Mouse (Mus musculus) intestine, embryonic 14.5 days (tissue): ENCODE measurements around the gene Phf21a. TPM values are rescaled to one million over a fixed set of nuclear protein-coding genes. Genes with fewer than 3 reads are reported as not detected.

Experiments used
- ATAC-seq: fragments of 200-750 bp; cut with Nextera tagmentation; replicated peaks from 2 replicates; pipeline ENCODE4 v1.8.0; 2017; ENCODE audit warnings: low read depth, moderate number of reproducible peaks, moderate TSS enrichment, moderate library complexity; ENCODE audit not compliant: low FRiP score, low TSS enrichment
- DNase-seq: peaks from one replicate; pipeline ENCODE4 v3.0.0-alpha.2; 2018; ENCODE audit warnings: low spot score
- H3K27ac ChIP-seq: fragments of 300-500 bp; sonication (generic); 2 replicates; pipeline ENCODE4 v1.5.1; 2014; ENCODE audit warnings: low read depth, mild to moderate bottlenecking, control low read depth
- H3K27me3 ChIP-seq: fragments of 300-500 bp; sonication (generic); replicated peaks from 2 replicates; pipeline ENCODE4 v1.6.1; 2014; ENCODE audit warnings: low read length, control low read depth; ENCODE audit not compliant: control insufficient read depth, insufficient read depth
- H3K36me3 ChIP-seq: fragments of 300-500 bp; sonication (generic); 2 replicates; pipeline ENCODE4 v1.6.1; 2014; ENCODE audit warnings: low read length, control low read depth; ENCODE audit not compliant: control insufficient read depth, insufficient read depth
- H3K4me1 ChIP-seq: fragments of 300-500 bp; sonication (generic); replicated peaks from 2 replicates; pipeline ENCODE4 v1.6.1; 2014; ENCODE audit warnings: low read length, control low read depth, mixed read lengths; ENCODE audit not compliant: control insufficient read depth, insufficient read depth
- H3K4me2 ChIP-seq: fragments of 300-500 bp; sonication (generic); 2 replicates; pipeline ENCODE4 v1.6.1; 2014; ENCODE audit warnings: low read length
- H3K4me3 ChIP-seq: fragments of 300-500 bp; sonication (generic); 2 replicates; pipeline ENCODE4 v1.5.1; 2014; ENCODE audit warnings: low read depth, low read length, control low read depth, mixed read lengths
- H3K9ac ChIP-seq: fragments of 300-500 bp; sonication (generic); 2 replicates; pipeline ENCODE4 v1.6.1; 2014; ENCODE audit warnings: mild to moderate bottlenecking, low read length
- H3K9me3 ChIP-seq: fragments of 300-500 bp; sonication (generic); 2 replicates; pipeline ENCODE4 v1.6.1; 2016; ENCODE audit warnings: low read length, control low read depth; ENCODE audit not compliant: control insufficient read depth
- WGBS: fragments of 180-500 bp; shearing (Covaris S2); extraction: QIAGEN DNeasy Blood & Tissue Kit; methylation state at CpG from one replicate; pipeline ENCODE4 v1.1.7; 2014; 5-methylcytosine and 5-hydroxymethylcytosine counted together
- polyA plus RNA-seq: library from polyadenylated mRNA; unstranded; fragments of >200 nt; fragmentation: Nextera tagmentation; extraction: Ambion mirVana; gene quantifications from 2 replicates; pipeline ENCODE4 v1.2.1, GENCODE M21; 2014

Phf21a gene
- polyA plus RNA-seq, 1 experiment from 2014 or later, result 27.5 TPM

DNA sequence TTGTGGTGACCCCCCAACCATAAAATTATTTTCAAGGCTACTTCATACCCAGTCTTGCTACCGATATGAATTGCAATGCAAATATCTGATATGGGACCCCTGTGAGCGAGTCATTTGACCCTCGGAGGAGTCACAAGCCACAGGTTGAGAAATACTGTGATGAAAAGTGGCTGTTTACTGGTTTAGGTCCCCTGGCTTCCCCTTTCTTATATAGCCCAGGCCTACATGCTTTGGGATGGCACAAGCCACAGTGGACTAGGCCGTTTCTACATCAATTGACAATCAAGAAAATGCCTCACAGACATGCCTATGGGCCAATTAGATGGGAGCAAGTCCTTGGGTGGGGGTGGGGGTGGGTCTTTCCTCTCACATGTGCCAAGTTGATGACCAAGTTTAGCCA lies 80.3 kb downstream of the Phf21a start:
- no peaks in the 10 kb centered on the region for H3K36me3 ChIP-seq
- no peak overlapping the region for H3K4me3 ChIP-seq
- ATAC-seq (no peak), DNase-seq (peak; percentile 35)
- WGBS, result 83% methylated on average over 4 of the region's 4 CpGs
- H3K27me3 ChIP-seq, result no peaks in the 10 kb centered on the region
- no peaks in the 10 kb centered on the region for H3K9me3 ChIP-seq
- no peak overlapping the region for H3K27ac ChIP-seq
- H3K4me1 ChIP-seq, result no peaks in the 10 kb centered on the region
- H3K4me2 ChIP-seq, result no peak overlapping the region
- no peak overlapping the region for H3K9ac ChIP-seq

DNA sequence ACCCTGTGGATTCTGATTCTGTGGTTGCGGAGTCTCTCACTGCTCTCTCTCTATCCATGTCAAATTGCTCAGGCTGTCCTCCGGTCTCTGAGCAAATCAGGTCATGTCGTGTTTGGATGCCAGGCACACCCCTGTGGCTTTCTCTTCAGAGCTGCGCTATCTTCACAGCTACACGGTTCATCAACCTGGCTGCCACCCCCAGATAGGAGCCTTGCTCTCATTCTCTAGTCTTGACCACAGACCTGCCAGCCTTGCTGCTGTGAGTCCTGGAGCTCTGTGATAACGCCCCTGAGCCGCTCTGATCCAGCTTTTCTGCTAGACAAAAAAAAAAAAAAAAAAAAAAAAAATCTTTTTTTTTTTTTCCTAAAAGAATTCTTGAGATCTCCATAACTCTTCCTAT lies 81.3 kb downstream of the Phf21a start:
- WGBS, result 80% methylated on average over 7 of the region's 7 CpGs
- H3K9me3 ChIP-seq, result no peaks in the 10 kb centered on the region
- ATAC-seq (no peak), DNase-seq (peak; percentile 10)
- no peaks in the 10 kb centered on the region for H3K4me1 ChIP-seq
- no peak overlapping the region for H3K4me3 ChIP-seq
- H3K27me3 ChIP-seq, result no peaks in the 10 kb centered on the region
- no peak overlapping the region for H3K9ac ChIP-seq
- H3K36me3 ChIP-seq, result no peaks in the 10 kb centered on the region
- H3K4me2 ChIP-seq, result no peak overlapping the region
- no peak overlapping the region for H3K27ac ChIP-seq

GRCm38 (mm10) chr2:92175002-92175401 lies 82.1 kb downstream of the Phf21a start:
- H3K4me3 ChIP-seq, result no peak overlapping the region
- WGBS, result 86% methylated on average over 4 of the region's 4 CpGs
- H3K27ac ChIP-seq, result no peak overlapping the region
- H3K9ac ChIP-seq, result no peak overlapping the region
- no peaks in the 10 kb centered on the region for H3K36me3 ChIP-seq
- no peaks in the 10 kb centered on the region for H3K27me3 ChIP-seq
- no peaks in the 10 kb centered on the region for H3K4me1 ChIP-seq
- DNase-seq, result no peak
- no peaks in the 10 kb centered on the region for H3K9me3 ChIP-seq
- no peak overlapping the region for H3K4me2 ChIP-seq
- no peak for ATAC-seq

DNA sequence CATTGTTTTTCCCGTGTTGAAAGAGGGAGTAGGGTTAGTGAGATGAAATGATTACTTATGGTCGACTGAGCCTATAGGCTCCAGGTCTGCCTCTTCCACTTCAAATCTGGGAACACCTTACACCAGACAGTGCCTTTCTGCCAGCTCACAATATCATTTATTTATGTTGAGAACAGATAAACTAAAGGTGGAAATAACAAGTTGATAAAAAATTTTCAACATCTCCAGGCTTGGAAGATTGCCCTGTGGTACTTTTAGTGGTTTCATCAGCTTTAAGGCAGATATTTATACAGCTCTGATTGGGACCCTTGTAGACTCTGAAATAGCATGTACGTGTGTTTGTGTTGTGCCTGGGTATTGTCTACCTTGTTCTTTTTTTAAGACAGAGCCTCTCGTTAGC lies 83.4 kb downstream of the Phf21a start:
- Histone ChIP-seq H3K27ac (no peak overlapping the region), H3K9me3 (no peaks in the 10 kb centered on the region), H3K36me3 (no peaks in the 10 kb centered on the region), H3K9ac (no peak overlapping the region), H3K4me2 (no peak overlapping the region), H3K4me1 (no peaks in the 10 kb centered on the region), H3K27me3 (no peaks in the 10 kb centered on the region), H3K4me3 (no peak overlapping the region)
- ATAC-seq, result no peak
- 55% methylated on average over 4 of the region's 4 CpGs for WGBS
- DNase-seq, result no peak

- H3K9ac ChIP-seq, result peak overlapping the region; percentile 90
- H3K9me3 ChIP-seq, result no peaks in the 10 kb centered on the region
- peak overlapping the region; percentile 84 for H3K4me2 ChIP-seq
- H3K27me3 ChIP-seq, result no peaks in the 10 kb centered on the region
- no peaks in the 10 kb centered on the region for H3K36me3 ChIP-seq
- WGBS, result 2% methylated on average over 11 of the region's 11 CpGs
- ATAC-seq (no peak), DNase-seq (peak; percentile 52)
- H3K4me1 ChIP-seq, result peaks cover 12% of the 10 kb centered on the region
- peak overlapping the region; percentile 99 for H3K27ac ChIP-seq
- peak overlapping the region; percentile 91 for H3K4me3 ChIP-seq
Observed at GRCm38 (mm10) chr2:92182146-92182756, 89.3 kb downstream of the Phf21a start.

- Histone ChIP-seq H3K36me3 (no peaks in the 10 kb centered on the region), H3K9ac (peak overlapping the region; percentile 90), H3K27ac (peak overlapping the region; percentile 99), H3K9me3 (no peaks in the 10 kb centered on the region), H3K4me2 (peak overlapping the region; percentile 84), H3K4me1 (peaks cover 19% of the 10 kb centered on the region), H3K4me3 (peak overlapping the region; percentile 91), H3K27me3 (no peaks in the 10 kb centered on the region)
- under 1% methylated on average over 41 of the region's 41 CpGs for WGBS
- peak; percentile 83 for ATAC-seq
- DNase-seq, result peak; percentile 90
Observed at GRCm38 (mm10) chr2:92182981-92183501, 90.1 kb downstream of the Phf21a start.

- H3K27me3 ChIP-seq, result no peaks in the 10 kb centered on the region
- peak overlapping the region; percentile 99 for H3K27ac ChIP-seq
- H3K36me3 ChIP-seq, result no peaks in the 10 kb centered on the region
- H3K9ac ChIP-seq, result peak overlapping the region; percentile 90
- no peaks in the 10 kb centered on the region for H3K9me3 ChIP-seq
- peak overlapping the region; percentile 84 for H3K4me2 ChIP-seq
- H3K4me1 ChIP-seq, result peaks cover 21% of the 10 kb centered on the region
- DNase-seq (peak; percentile 96), ATAC-seq (peak; percentile 85)
- 0% methylated on average over 20 of the region's 40 CpGs for WGBS
- peak overlapping the region; percentile 91 for H3K4me3 ChIP-seq
Observed at GRCm38 (mm10) chr2:92183613-92184076, 90.7 kb downstream of the Phf21a start.

GRCm38 (mm10) chr2:92184077-92184921 lies 91.4 kb downstream of the Phf21a start:
- peak; percentile 89 for DNase-seq
- H3K4me1 ChIP-seq, result peaks cover 23% of the 10 kb centered on the region
- 0% methylated on average over 14 of the region's 19 CpGs for WGBS
- H3K9ac ChIP-seq, result peak overlapping the region; percentile 90
- no peaks in the 10 kb centered on the region for H3K36me3 ChIP-seq
- no peaks in the 10 kb centered on the region for H3K27me3 ChIP-seq
- H3K9me3 ChIP-seq, result no peaks in the 10 kb centered on the region
- peak overlapping the region; percentile 99 for H3K27ac ChIP-seq
- ATAC-seq, result peak; percentile 48
- H3K4me3 ChIP-seq, result peak overlapping the region; percentile 91
- peak overlapping the region; percentile 84 for H3K4me2 ChIP-seq
